Mouse (Mus musculus) hindbrain, embryonic 15.5 days (tissue): ENCODE data around the gene Zfp563. TPM values are rescaled to one million over a fixed set of nuclear protein-coding genes. Genes with fewer than 3 reads are reported as not detected.
A peak's percentile ranks its signal among the peaks of the same experiment; 100 is the strongest.

ENCODE experiments used
- ATAC-seq: fragments of 200-750 bp; cut with Nextera tagmentation; 2 replicates; pipeline ENCODE4 v1.8.0; 2017; ENCODE audit warnings: low read depth, moderate number of reproducible peaks, moderate TSS enrichment; ENCODE audit not compliant: low FRiP score
- H3K27ac ChIP-seq: fragments of 300-500 bp; sonication (generic); replicated peaks from 2 replicates; pipeline ENCODE4 v1.5.1; 2015; ENCODE audit warnings: mild to moderate bottlenecking, inconsistent platforms
- H3K27me3 ChIP-seq: fragments of 300-500 bp; sonication (generic); 2 replicates; pipeline ENCODE4 v1.6.1; 2015; ENCODE audit warnings: control low read depth, inconsistent platforms
- H3K36me3 ChIP-seq: fragments of 300-500 bp; sonication (generic); 2 replicates; pipeline ENCODE4 v1.6.1; 2015; ENCODE audit warnings: control low read depth, inconsistent platforms
- H3K4me1 ChIP-seq: fragments of 300-500 bp; sonication (generic); replicated peaks from 2 replicates; pipeline ENCODE4 v1.6.1; 2015; ENCODE audit warnings: control low read depth, inconsistent platforms
- H3K4me2 ChIP-seq: fragments of 300-500 bp; sonication (generic); 2 replicates; pipeline ENCODE4 v1.6.1; 2015; ENCODE audit warnings: moderate library complexity, mild to moderate bottlenecking, inconsistent platforms
- H3K4me3 ChIP-seq: fragments of 300-500 bp; sonication (generic); 2 replicates; pipeline ENCODE4 v1.5.1; 2015; ENCODE audit warnings: mild to moderate bottlenecking, inconsistent platforms
- H3K9ac ChIP-seq: fragments of 300-500 bp; sonication (generic); 2 replicates; pipeline ENCODE4 v1.6.1; 2015; ENCODE audit warnings: inconsistent platforms
- H3K9me3 ChIP-seq: fragments of 300-500 bp; sonication (generic); 2 replicates; pipeline ENCODE4 v1.6.1; 2016; ENCODE audit warnings: control low read depth, inconsistent platforms
- WGBS: fragments of 180-500 bp; shearing (Covaris S2); methylation state at CpG from one replicate; pipeline ENCODE4 v1.1.7; 2015; 5-methylcytosine and 5-hydroxymethylcytosine counted together
- polyA plus RNA-seq: library from polyadenylated mRNA; unstranded; fragments of >200 nt; fragmentation: Nextera tagmentation; extraction: Ambion mirVana; gene quantifications from 2 replicates; pipeline ENCODE4 v1.2.1, GENCODE M21; 2015

Gene Zfp563
- 19.1 and 23.9 TPM in 2 replicates for polyA plus RNA-seq

GRCm38 (mm10) chr17:33089220-33089949, at the start of gene Zfp563:
Gene Zfp563, plus strand, starts transcription at chr17:33089310.
- Histone ChIP-seq H3K4me1 (peaks cover 24% of the 10 kb centered on the region), H3K27me3 (0 out of 2 replicates have a peak, but pooled peaks cover 3% of the 10 kb centered on the region), H3K36me3 (no peaks in the 10 kb centered on the region), H3K4me3 (peak within 1 kb of the TSS; percentile 71), H3K27ac (peak within 1 kb of the TSS; percentile 92), H3K9ac (peak within 1 kb of the TSS; percentile 78), H3K4me2 (peak within 1 kb of the TSS; percentile 74), H3K9me3 (no peaks in the 10 kb centered on the region)
- 5% methylated on average over 34 of the region's 34 CpGs for WGBS
- peak; percentile 93 for ATAC-seq

GRCm38 (mm10) chr17:33058791-33059190, 30.3 kb upstream of the Zfp563 start:
- WGBS = 7% methylated on average over 1 of the region's 1 CpGs
- Histone ChIP-seq H3K27me3 (no peaks in the 10 kb centered on the region), H3K4me1 (no peaks in the 10 kb centered on the region), H3K4me2 (no peak overlapping the region), H3K9me3 (no peaks in the 10 kb centered on the region), H3K36me3 (no peaks in the 10 kb centered on the region), H3K27ac (no peak overlapping the region), H3K9ac (no peak overlapping the region), H3K4me3 (no peak overlapping the region)
- ATAC-seq = no peak

- H3K4me2 ChIP-seq = no peak overlapping the region
- H3K9me3 ChIP-seq = no peaks in the 10 kb centered on the region
- no peaks in the 10 kb centered on the region; the same call in 1 of the 2 replicates for H3K27me3 ChIP-seq
- H3K4me3 ChIP-seq = no peak overlapping the region
- ATAC-seq = no peak
- no peak overlapping the region for H3K9ac ChIP-seq
- 0% methylated on average over 1 of the region's 1 CpGs for WGBS
- H3K4me1 ChIP-seq = no peaks in the 10 kb centered on the region
- H3K27ac ChIP-seq = no peak overlapping the region
- H3K36me3 ChIP-seq = no peaks in the 10 kb centered on the region
Observed at GRCm38 (mm10) chr17:33063001-33063400, 26.1 kb upstream of the Zfp563 start.

GRCm38 (mm10) chr17:33067958-33068357, 21.2 kb upstream of the Zfp563 start, which contains the start of gene 4921501E09Rik:
Gene 4921501E09Rik, minus strand, starts transcription at chr17:33068058.
- H3K9me3 ChIP-seq = no peaks in the 10 kb centered on the region
- no peak for ATAC-seq
- 43% methylated on average over 1 of the region's 1 CpGs for WGBS

GRCm38 (mm10) chr17:33091630-33092029, 2.5 kb downstream of the Zfp563 start:
- peaks cover 25% of the 10 kb centered on the region for H3K4me1 ChIP-seq
- peak overlapping the region; percentile 57 for H3K4me3 ChIP-seq
- H3K9ac ChIP-seq = no peak overlapping the region
- WGBS = 39% methylated on average over 1 of the region's 1 CpGs
- H3K9me3 ChIP-seq = no peaks in the 10 kb centered on the region
- H3K36me3 ChIP-seq = no peaks in the 10 kb centered on the region
- no peaks in the 10 kb centered on the region for H3K27me3 ChIP-seq
- H3K27ac ChIP-seq = peak overlapping the region; percentile 90; the same call in 1 of the 2 replicates
- H3K4me2 ChIP-seq = peak overlapping the region; percentile 77
- no peak for ATAC-seq

More at GRCm38 (mm10) chr17:33067958-33068357, 21.2 kb upstream of the Zfp563 start, which contains the start of gene 4921501E09Rik:
- Histone ChIP-seq H3K9ac (no peak within 1 kb of the TSS), H3K27ac (no peak within 1 kb of the TSS), H3K4me3 (no peak within 1 kb of the TSS), H3K4me1 (no peaks in the 10 kb centered on the region), H3K27me3 (no peaks in the 10 kb centered on the region; the same call in 1 of the 2 replicates), H3K4me2 (no peak within 1 kb of the TSS), H3K36me3 (no peaks in the 10 kb centered on the region)

- 1% methylated on average over 31 of the region's 31 CpGs for WGBS
- H3K9ac ChIP-seq = peak overlapping the region; percentile 51
- peaks cover 25% of the 10 kb centered on the region for H3K4me1 ChIP-seq
- peak overlapping the region; percentile 57 for H3K4me3 ChIP-seq
- peak overlapping the region; percentile 90 for H3K27ac ChIP-seq
- no peaks in the 10 kb centered on the region for H3K9me3 ChIP-seq
- peak; percentile 78 for ATAC-seq
- H3K4me2 ChIP-seq = peak overlapping the region; percentile 77
- no peaks in the 10 kb centered on the region for H3K27me3 ChIP-seq
- no peaks in the 10 kb centered on the region for H3K36me3 ChIP-seq
Observed at GRCm38 (mm10) chr17:33092391-33093193, 3.5 kb downstream of the Zfp563 start.

GRCm38 (mm10) chr17:33097396-33097795, 8.3 kb downstream of the Zfp563 start:
- Histone ChIP-seq H3K4me2 (no peak overlapping the region), H3K4me3 (no peak overlapping the region), H3K9ac (no peak overlapping the region)

GRCm38 (mm10) chr17:33124546-33124945, 35.4 kb downstream of the Zfp563 start:
- Histone ChIP-seq H3K9me3 (no peaks in the 10 kb centered on the region), H3K4me3 (no peak overlapping the region), H3K27me3 (no peaks in the 10 kb centered on the region), H3K36me3 (no peaks in the 10 kb centered on the region), H3K9ac (no peak overlapping the region), H3K4me1 (no peaks in the 10 kb centered on the region), H3K4me2 (no peak overlapping the region), H3K27ac (no peak overlapping the region)
- no peak for ATAC-seq

More at GRCm38 (mm10) chr17:33097396-33097795, 8.3 kb downstream of the Zfp563 start:
- Histone ChIP-seq H3K4me1 (peaks cover 15% of the 10 kb centered on the region), H3K27ac (no peak overlapping the region), H3K36me3 (peaks cover 3% of the 10 kb centered on the region; the same call in 1 of the 2 replicates), H3K9me3 (no peaks in the 10 kb centered on the region), H3K27me3 (no peaks in the 10 kb centered on the region)
- WGBS = 90% methylated on average over 2 of the region's 2 CpGs
- ATAC-seq = no peak

DNA sequence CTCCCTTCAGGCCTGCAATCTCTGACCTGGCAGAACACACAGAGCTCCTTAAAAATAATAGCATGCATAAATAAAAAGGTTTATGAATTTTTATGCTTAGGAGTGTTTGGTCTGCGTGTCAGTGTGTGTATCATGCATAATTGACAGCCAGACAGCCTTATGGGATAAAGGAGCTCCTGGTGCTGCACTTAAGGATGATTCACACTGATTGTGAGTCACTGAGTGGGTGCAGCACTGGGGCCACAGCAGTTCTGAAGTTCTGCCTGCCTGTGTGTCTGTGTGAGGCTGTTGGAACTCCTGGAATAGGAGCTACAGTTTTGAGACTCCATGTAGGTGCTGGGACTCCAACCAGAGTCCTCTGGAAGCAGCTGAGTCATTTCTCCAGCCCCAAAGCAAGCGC, 37.1 kb downstream of the Zfp563 start:
- no peaks in the 10 kb centered on the region for H3K9me3 ChIP-seq
- no peak overlapping the region for H3K27ac ChIP-seq
- no peaks in the 10 kb centered on the region for H3K27me3 ChIP-seq
- no peaks in the 10 kb centered on the region for H3K36me3 ChIP-seq
- 61% methylated on average over 2 of the region's 2 CpGs for WGBS
- H3K4me3 ChIP-seq = no peak overlapping the region
- no peak for ATAC-seq
- H3K4me1 ChIP-seq = no peaks in the 10 kb centered on the region
- H3K4me2 ChIP-seq = no peak overlapping the region
- H3K9ac ChIP-seq = no peak overlapping the region

DNA sequence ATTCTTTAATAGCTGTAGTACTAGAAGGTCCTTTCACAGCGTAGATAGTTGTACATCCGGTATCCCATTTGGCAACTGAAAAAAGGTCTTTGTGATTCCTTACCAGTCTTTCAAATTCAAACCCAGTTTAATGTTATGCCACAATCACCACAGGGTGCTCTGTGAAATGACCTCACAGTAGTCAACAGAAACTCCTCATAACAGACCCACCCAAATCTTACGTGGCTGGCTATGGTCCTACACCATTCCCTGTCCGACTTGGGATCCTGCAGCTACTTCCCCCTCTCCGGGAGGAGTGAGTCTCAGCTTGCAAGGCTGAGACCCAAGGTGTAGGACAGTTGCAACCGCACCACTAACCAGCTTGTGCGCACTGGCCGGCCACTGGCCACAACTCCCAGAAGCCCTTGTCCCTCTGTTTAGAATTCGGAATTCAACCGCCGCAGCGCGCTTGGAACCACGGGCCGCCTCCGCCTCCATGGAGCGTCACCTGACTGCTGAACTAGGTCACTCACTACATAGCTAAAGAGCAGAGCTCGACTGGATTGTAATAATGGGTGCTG, 50.2 kb downstream of the Zfp563 start, which contains the start of gene Morc2b:
TSS of gene Morc2b (minus strand) at position 423 of the 560 bp plus-strand sequence.
- no peak within 1 kb of the TSS for H3K4me2 ChIP-seq
- no peak within 1 kb of the TSS for H3K9ac ChIP-seq
- H3K27me3 ChIP-seq = no peaks in the 10 kb centered on the region
- no peak within 1 kb of the TSS for H3K27ac ChIP-seq
- no peaks in the 10 kb centered on the region for H3K36me3 ChIP-seq
- no peak within 1 kb of the TSS for H3K4me3 ChIP-seq
- 75% methylated on average over 18 of the region's 18 CpGs for WGBS
- no peak for ATAC-seq
- H3K9me3 ChIP-seq = no peaks in the 10 kb centered on the region
- H3K4me1 ChIP-seq = no peaks in the 10 kb centered on the region
